Mouse (Mus musculus) R1 (cell line): ENCODE results near the gene G3bp1.

Source experiments
- DNase-seq: peaks from one replicate; pipeline ENCODE4 v3.0.0-alpha.2; 2018; ENCODE audit warnings: low read depth, low spot score

G3bp1 gene

DNA sequence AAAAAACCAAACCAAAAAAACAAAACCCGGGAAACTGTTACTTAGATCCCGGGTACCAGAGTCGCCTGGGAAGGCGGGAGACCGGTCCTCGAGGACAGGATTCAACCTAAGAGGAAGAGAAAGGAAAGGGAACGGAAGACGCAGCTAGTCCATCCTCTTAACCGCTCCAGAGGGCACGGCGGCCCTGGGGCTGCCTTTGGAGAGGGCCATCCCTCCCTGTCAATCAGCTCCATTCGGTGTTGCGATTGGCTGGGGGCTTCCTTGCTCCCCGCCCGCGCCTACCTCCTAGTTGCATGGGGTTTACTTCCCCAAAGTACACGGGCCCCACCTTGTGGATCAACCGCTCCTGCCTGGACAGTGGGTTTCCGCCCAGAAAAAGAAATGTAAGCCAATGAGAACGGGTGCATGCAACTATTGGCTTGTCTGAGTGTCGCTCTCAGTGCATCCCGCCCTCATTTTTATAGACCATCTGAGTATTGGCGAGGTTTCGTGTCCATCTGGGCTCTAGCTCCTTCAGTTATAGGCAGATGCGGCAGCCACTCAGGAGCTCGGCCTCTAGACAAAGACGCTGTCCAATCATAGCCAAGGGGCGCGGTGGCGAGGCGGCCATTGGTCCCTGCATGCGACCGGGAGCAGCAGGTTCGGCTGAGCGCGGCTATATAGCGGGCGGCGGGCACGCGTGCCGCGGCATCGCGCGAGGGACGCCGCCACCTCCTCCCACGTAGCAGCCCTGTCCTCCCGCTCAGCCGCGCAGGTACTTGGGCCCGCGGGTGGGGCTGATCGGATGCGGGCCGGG, at the start of gene G3bp1:
TSS of gene G3bp1 (plus strand) at position 638 of the 796 bp plus-strand sequence.
- peak; percentile 100 for DNase-seq

DNA sequence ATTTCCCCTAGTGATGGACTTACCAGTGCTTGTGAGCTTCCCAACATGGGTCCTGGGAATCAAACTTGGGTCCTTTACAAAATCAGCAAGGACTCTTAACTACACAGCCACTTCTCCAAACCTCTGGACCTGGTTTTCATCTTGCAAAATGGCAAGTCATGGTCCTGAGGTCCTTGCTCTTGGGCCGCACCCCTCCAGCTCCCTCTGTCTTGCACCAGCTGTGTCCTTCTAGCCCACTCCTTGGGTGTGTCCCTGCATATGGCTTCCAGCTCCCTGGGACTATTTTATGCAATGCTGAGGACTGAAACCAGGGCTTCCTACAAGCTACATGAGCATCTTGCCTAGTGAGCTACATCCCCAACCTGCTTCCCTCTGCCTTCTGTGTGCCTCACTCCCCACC, 46.5 kb upstream of the G3bp1 start, which contains the start of gene Sparc:
TSS of gene Sparc (minus strand) at position 206 of the 400 bp plus-strand sequence.
- no peak for DNase-seq

DNA sequence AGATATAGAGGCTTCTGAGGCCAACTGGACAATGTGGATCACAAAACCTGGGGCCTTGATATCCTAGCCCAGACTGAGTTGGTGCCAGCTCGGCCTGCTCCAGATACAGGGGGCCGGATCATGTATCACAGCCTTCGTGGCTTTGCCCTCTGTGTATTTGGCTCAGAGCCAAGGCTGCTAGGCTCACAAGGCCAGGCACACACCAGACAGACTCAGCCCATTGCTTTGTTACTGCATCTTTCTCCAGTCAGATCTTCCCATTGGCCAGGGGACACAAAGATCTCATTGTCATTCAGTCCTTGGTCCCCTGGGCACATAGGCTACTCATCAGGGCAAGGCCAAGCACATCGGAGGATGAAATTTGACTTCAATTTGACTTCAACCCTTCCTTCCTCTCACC, 45.7 kb upstream of the G3bp1 start:
- DNase-seq, result peak; percentile 58

DNA sequence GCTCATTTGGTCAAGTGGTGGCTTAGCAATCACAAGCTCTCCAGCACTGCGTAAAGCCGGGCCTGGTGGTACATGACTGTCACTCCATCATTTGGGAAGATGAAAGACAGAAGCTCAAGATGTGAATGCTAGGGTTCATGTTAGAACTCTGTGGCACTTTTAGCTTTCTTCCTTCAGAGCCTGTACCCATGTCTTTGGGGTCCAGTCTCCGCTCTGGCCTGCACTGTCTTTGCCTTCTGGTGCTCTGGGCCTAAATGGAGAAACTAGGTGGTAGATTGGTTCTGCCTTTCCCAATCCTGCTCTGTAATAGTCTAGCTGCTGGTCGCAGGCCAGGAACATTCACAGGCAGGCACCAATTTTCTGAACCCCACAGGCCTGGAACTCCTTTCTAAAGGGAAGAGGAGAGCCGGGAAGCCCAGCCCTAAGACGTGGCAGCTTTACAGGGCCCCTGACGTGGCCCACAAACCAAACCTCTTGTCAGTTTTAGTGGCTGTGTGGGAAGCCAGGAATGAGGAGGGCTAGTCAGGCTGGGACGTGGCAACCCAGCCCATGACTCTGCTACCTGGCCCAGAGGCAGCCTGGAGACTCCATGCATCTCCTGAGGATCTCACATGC, 44.6 kb upstream of the G3bp1 start:
- DNase-seq, result no peak

DNA sequence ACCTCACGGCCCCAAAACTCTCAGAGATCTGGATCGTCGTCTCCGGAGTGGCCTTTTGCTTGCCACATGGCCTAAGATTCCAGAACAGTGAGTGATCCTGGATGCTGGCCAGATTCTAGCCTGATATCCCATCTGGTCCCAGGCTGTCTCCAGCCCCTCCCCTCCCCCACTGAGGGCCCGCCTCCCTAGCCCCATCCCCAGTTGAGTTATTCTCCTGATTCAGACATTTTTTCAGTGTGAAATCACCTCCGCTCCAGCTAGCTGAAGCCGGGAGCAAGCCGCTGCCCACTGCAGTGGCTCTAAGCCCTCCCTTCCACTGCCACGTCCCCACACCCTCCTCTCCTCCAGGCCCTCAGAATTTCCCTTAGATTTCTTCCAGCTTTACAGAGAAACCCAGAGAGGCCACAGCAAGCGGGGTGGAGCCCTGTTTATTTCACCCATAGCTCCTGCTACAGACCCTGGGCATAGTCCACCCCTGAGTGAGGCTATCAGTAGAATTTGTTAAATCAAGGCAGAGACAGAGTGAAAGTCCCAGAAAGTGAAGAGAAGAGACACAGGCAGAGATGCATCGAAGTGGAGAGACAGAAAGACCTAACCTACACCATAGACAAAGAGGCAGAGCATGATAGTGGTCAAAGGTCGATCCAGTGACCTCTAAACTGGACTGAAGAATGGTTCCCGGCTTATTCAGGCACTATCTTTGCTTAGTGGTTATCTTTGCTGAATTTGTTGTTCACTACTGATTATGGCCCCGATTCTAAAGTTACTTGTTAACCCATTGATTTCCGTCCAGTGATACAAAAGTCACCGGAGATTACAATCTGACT, 41.1 kb upstream of the G3bp1 start:
- peak; percentile 84 for DNase-seq

DNA sequence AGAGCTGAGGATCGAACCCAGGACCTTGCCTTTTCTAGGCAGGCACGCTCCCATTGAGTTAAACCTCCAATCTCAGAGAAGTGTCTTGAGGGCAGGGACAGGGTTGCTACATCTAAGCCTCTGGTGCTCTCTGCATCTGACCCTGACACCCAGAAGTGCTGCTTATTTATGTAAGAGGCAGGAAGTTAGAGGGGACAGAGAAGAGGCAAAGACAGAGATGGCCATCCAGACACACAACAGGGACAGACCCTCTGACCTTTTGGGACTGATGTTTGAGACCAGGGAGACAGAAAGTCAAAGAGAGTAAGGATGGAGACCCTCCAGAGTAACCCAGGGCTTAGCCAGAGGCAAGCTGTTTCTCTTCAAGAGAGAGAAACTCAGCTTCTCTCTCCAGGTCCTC, 39.5 kb upstream of the G3bp1 start:
- DNase-seq, result no peak

DNA sequence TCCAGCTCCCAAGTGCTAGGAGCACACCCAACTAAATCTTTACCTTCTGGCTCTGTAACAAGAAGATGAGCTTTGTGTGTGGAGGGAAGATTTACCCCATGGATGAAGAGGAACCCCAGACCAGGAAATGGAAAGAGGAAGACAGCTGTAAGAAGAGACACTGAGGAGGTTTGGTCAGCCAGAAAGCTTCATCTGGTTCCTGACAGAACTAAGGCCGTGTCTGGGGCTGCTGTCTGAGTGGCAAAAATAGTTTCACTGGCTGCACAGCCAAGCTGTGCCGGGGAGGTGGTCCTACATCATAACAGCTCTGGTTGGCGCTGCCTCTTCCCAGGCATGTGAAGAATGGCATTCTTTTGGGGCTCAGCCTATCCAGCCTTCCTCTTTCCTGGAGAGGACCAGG, 36.5 kb upstream of the G3bp1 start:
- no peak for DNase-seq

DNA sequence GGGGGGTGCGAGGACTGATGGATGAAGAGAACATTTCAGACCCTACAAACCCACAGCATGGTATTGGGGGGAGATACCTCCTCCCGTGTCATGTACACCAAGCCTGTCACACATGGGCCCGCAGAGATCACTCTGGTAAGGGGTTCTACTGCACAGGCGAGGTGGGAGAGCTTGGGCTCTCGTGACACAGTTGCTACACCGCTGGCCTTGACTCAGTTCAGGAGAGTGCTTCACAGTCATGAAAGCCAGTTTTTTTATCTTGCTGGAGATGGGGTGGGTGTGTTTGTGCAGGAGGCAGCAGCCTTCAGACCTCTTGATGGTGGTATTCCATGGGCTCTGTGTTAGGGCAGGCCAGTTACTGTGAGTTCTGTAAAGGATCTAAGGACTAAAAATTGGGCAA, 33.4 kb upstream of the G3bp1 start:
- DNase-seq, result no peak

DNA sequence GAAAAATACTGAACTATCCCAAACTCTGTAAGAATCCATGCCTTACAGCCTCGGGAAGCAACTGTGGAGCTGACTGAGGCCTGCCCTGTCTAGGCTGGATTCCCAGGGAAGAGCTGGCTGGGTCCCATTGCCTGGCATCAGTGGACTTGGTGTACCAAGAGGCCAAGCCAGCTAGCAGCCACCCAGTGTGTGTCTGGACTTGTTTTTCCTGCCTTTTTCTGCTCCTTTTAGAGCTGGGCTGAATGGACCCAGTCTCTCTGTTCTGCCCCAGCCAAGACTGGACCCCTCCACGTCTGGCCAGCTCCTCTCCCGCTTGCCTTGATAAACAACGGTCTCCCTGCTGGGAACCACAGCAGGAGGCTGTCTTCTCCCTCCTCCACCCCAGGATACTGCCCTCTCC, 31.5 kb upstream of the G3bp1 start:
- no peak for DNase-seq

DNA sequence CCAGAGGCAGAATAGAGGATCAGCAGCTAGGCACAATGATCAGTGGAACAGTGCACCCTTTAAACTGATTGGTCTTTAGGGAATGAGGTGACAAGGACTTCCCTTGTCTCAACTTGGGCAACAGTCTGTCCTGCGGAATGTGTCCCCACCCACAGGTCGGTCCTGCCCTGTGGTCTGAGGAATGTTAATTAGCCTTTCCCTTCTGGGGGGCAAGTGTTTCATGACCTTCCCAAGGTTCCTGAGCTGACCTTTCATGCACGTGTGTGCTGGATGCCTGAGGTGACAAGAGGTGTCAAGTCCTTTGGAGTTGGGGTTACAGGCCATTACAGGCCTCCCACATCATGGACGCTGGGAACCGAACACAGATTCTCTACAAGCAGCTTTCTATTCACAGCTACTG, 29.8 kb upstream of the G3bp1 start:
- DNase-seq, result peak; percentile 57

DNA sequence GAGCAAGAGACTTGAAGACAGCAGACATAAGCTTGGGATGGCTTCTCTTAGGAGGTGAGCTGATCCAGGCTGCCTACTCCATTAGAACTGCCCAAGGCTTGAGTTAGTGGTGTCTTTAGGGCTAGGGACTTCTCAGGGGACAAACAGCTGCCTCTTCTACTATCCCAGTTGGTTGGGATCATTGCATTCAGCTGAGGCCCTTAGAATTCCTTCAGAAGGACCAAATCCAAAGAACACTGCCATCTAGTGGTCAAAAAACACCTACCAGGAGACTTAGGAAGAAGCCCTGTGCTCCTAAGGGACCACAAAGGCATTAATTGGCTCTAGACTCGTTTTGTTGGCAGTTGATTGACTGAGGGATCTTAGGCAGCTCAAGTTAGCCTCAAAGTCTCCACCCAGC, 24.7 kb upstream of the G3bp1 start:
- DNase-seq, result peak; percentile 88

DNA sequence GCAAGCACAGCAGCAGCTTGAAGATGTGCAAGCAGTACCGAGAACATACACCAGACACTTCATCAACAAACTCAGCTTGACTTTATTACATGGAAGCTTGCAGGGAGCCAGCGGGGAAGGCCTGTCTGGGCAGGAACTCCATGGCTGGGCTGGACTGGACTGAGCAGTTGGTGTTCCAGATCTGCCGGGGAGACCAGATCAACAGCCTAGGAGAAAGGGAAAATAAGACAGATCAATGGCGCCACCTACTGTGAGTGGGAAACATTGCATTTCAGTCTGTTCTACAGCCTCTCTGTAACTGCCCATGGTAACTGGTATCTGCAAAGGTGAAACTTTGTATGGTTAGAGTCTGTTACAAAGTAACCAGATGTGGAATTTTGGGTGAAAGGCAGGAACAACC, 22.9 kb upstream of the G3bp1 start:
- DNase-seq, result peak; percentile 82

DNA sequence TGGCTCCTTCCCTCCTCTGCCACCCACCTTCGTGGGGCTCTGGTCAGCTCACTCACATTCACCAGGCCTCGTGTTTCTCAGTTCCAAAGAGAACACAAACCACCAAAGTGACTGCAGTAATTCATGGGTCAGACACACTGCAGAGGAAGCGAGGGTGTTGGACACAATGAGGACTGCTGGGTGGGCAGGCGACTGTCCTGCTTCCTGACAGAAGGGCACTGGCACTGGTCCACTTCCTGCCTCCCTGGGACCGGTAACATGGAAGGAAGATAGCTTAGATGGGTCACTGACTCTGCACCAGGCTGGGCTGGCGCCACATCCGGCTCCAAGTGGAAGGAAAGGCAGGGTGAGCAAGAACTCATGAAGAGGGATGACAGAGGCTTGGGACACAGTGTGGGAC, 20.0 kb upstream of the G3bp1 start:
- no peak for DNase-seq

DNA sequence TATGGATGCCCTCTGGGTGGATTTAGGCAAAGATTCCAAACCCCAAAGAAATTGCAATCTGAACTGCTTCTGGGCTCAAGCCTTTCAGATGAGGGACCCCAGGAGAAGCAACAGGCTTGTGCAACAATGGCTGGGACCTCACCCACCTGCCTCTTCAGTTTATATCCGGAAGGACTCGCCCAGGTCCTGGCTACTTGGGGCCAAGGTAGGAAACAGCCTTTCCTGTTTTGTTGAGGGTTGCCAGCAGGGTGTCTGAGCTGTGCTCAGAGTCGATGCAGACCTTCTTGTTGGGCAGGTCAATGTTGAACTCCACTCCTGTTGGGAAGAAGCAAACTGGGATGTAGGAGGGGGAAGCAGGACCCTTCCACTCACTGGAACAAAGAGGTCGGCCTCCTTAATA, 19.2 kb upstream of the G3bp1 start:
- DNase-seq, result peak; percentile 85

DNA sequence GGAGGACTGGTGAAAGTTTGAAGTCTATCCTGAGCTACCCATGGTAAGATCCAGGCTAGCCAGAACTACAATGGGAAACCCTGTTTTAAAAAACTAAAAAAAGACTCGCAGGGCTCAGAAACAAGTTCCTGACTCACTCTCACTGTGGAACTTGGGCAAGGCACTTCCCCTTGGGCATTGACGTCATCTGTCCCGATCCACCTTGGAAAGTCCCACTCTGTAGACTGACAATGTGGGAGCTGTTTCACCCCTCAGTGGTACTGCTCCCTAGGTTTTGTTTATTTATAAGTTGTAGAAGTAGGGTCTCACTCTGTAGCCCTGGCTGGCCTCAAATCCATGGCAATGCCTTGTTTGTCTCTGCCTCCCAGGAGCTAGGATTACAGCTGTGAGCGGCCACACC, 15.8 kb upstream of the G3bp1 start:
- no peak for DNase-seq

DNA sequence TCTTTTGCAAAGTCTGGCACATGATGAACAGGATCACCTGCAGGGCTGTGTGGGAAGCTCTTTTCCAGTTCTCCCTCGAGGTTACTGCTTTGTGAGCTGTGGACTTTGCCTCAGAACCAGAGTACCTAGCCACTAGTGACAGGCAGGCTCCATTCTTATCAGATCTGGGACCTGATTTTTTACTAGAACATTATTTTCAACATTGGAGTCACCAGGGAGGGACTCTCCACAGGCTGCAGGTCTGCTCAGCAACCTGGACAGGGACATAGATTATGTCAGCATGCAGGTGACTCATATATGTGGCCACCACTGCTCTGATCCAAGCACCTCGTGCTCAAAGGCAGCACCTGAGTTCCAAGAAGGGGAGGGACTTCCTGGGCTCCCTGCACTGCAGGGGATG, 14.3 kb upstream of the G3bp1 start:
- DNase-seq, result no peak

DNA sequence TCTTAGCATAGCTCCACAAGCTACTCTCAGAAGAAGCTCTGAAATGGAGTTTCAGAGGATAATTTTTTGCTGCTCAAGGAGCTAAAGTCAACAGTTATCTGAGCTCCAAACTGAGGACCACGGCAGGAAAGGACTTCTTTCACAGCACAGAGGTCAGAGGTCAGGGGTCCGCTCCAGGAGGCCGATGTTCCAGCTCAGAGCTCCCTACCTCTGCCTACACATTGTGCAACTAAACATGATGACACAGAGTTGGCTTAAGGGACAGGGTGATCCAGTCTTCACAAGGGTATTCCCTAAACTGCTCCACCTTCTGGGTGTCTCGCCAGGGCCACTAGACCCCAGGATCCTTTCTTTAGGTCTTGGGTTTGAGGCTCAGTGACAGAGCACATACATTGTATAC, 11.0 kb upstream of the G3bp1 start:
- no peak for DNase-seq

DNA sequence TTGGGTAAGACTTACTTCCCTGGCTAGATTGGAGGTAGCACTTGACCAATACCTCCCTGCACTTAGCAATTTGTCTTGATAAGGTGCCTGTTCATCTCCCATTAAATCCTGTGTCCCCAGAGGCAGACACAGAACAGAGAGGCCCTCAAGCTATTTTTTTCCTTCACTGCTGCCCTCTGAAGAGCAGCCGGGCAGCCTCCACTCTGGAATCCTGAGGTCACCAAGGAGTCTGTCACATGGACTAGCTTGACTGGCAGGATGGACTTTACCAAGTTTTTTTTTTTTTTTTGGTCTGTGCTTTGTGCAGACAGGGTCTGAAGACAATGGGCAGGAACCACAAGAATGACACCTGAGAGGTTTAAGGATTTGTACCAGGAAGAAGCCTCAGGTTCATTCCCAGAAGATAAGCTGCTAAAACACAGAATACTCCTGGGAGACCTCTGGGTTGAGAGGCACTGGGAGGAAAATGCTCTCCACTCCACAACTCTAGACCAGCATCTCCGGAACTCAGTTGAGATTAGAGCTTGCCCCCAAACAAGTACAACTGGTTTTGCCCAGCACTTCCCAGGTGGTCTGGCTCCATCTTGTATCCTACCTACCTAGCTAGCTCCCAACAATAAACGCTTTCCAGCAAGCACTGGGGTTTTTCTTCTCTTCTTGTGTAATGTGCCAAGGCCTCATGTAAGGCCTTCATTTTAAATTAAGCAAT, 9.5 kb upstream of the G3bp1 start:
- DNase-seq, result peak; percentile 46

DNA sequence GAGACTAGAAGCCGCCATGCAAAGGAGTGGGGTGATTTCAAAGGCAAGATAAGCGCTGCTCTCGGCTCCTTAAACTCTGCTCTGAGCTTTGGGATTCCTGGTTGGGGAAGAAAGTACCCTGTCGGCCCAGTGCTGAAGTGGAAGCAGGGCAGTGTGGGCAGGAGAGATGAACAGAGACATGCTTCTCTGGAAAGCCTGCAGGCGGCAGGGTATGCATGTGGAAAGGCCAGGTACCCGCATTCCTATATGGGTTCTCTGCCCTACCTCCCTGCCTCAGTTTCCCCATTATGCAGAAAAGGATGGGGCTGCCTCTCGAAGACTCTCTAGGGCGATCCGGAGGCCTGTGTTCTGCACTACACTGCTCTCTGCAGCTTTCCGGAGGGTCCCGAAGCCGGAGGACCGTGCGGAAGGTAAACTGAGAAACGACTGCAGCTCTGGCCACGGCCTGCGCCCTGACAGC, 8.9 kb upstream of the G3bp1 start:
- peak; percentile 69 for DNase-seq

DNA sequence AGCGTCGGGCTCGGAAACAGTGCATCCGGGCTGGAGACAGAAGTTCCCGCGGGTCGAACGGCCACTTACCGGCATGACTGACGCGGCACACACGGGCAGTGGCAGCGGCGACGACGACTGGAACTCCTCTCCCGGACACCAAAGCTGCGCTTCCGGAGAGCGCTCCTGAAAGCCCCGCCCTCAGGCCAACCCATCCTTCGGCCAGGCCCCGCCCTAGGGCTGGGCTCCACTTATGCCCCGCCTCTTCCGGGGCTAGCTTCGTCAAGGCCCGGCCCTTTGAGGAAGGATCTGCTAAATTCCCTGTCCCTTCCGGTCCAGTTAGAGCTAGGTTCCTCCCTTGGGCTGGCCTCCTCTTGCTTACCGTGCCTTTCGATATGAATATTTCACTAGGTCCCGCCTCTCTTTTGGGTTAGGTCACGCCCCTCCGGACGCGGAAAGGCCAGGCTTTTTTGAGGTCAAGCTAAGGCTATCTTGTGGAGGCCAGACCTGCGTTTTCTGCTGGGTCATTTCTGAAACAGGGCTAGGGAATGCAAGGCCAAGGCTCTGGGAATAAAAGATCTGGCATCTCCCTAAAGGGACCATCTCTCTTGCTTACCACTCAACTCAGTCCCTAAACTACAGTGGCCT, 8.4 kb upstream of the G3bp1 start, which contains the start of gene Atox1:
TSS of gene Atox1 (minus strand) at position 221 of the 627 bp plus-strand sequence.
- peak; percentile 99 for DNase-seq

DNA sequence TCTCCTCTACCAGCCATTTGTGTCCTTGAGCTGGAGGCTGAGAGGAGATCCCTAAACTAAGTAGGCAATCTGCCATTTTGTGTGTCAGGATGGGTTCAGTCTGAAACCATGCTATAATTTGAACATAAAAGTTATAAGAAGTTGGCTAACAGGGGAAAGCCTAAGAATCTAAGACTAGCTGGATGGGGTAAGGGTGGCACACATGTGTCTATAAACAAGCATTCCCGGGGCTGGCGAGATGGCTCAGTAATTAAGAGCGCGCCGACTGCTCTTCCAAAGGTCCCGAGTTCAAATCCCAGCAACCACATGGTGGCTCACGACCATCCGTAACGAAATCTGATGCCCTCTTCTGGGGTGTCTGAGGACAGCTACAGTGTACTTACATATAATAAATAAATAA, 7.3 kb upstream of the G3bp1 start:
- no peak for DNase-seq
